Mouse (Mus musculus): ENCODE data around the gene Gm21921. TPM values are rescaled to one million over a fixed set of nuclear protein-coding genes. Genes with fewer than 3 reads are reported as not detected.
"Not testable (repeated sequence)": the region's sequence is repeated elsewhere in the genome, so short reads cannot be mapped to it uniquely, and the experiment has no call there.

The Gm21921 gene
- polyA plus RNA-seq (2014; fragmentation: Nextera tagmentation; extraction: Ambion mirVana) = not detected in 2 replicates

DNA sequence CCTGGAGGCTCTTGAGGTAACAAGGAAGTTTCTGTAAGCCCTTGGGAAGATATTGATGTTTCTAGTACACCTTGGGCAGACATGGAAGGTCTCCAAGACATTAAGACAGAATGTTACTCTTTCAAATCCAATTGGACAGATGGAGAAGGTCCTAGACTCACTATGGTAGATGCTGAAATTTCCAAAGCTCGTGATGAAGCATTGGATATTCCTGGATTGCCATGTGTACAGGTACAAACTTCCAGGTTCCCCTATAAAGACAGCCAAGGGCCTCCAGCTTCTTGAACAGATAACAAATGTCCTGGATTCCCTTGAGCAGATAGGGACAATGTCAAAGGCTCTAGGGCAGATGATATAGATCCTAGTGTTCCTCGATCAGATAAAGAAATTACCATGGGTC is at the start of gene Gm21921:
Gene Gm21921 (minus strand): TSS at position 101 of the 400 bp plus-strand sequence.
- not testable (repeated sequence) for H3K9ac ChIP-seq (ENCODE audit: low read length); H3K27ac ChIP-seq (replicated peaks in 1 of 2; ENCODE audit: control insufficient read depth in 1 of 2, insufficient read depth in 1 of 2, low read depth in 2 of 2, low read length in 2 of 2); H3K9me3 ChIP-seq (ENCODE audit: control insufficient read depth, low read length); H3K36me3 ChIP-seq (ENCODE audit: control insufficient read depth, insufficient read depth, low read length); H3K4me1 ChIP-seq (ENCODE audit: control insufficient read depth in 2 of 2, insufficient read depth in 2 of 2, low read length in 2 of 2); ATAC-seq (ENCODE audit: insufficient number of reproducible peaks, insufficient read depth, low FRiP score, low read depth); H3K27me3 ChIP-seq (ENCODE audit: control insufficient read depth, insufficient read depth, low read length); H3K4me2 ChIP-seq (ENCODE audit: low read length); H3K4me3 ChIP-seq (ENCODE audit: control insufficient read depth in 1 of 2, insufficient read depth in 1 of 2, low read depth in 1 of 2, low read length in 2 of 2)
- no CpG with 5 or more reads among the region's 2 CpGs for WGBS
